Mouse (Mus musculus): ENCODE data around the gene H2afv.

The H2afv gene

GRCm38 (mm10) chr11:6414751-6415550 lies 29.3 kb downstream of the H2afv start, which contains the start of gene Ppia:
Gene Ppia (plus strand): TSS chr11:6415443.
- DNase-seq: no peak

GRCm38 (mm10) chr11:6413264-6413663 lies 31.0 kb downstream of the H2afv start:
- no peak for DNase-seq

GRCm38 (mm10) chr11:6411684-6412083 lies 32.6 kb downstream of the H2afv start:
- DNase-seq: peak; percentile 90

GRCm38 (mm10) chr11:6410755-6411154 lies 33.5 kb downstream of the H2afv start:
- peak; percentile 50 for DNase-seq

GRCm38 (mm10) chr11:6410050-6410602 lies 34.1 kb downstream of the H2afv start:
- DNase-seq: peak; percentile 74

- no peak for DNase-seq
Observed at GRCm38 (mm10) chr11:6407162-6407621, 37.1 kb downstream of the H2afv start.

GRCm38 (mm10) chr11:6406251-6407161 lies 37.7 kb downstream of the H2afv start:
- peak; percentile 62 for DNase-seq

- DNase-seq: peak; percentile 63
Observed at GRCm38 (mm10) chr11:6405591-6406081, 38.6 kb downstream of the H2afv start.

GRCm38 (mm10) chr11:6404699-6405566 lies 39.3 kb downstream of the H2afv start:
- DNase-seq: no peak

GRCm38 (mm10) chr11:6403830-6404405 lies 40.3 kb downstream of the H2afv start:
- DNase-seq: no peak

GRCm38 (mm10) chr11:6402515-6403510 lies 41.4 kb downstream of the H2afv start:
- peak; percentile 96 for DNase-seq

- DNase-seq: no peak
Observed at GRCm38 (mm10) chr11:6398141-6398540, 46.1 kb downstream of the H2afv start.

- DNase-seq: no peak
Observed at GRCm38 (mm10) chr11:6395565-6395964, 48.7 kb downstream of the H2afv start.

- DNase-seq: no peak
Observed at GRCm38 (mm10) chr11:6393866-6394265, 50.4 kb downstream of the H2afv start.

- no peak for DNase-seq
Observed at GRCm38 (mm10) chr11:6392857-6393256, 51.4 kb downstream of the H2afv start.

GRCm38 (mm10) chr11:6391516-6392276 lies 52.5 kb downstream of the H2afv start:
- no peak for DNase-seq

- DNase-seq: no peak
Observed at GRCm38 (mm10) chr11:6390376-6391053, 53.7 kb downstream of the H2afv start.

- DNase-seq: peak; percentile 66
Observed at GRCm38 (mm10) chr11:6389483-6389921, 54.7 kb downstream of the H2afv start.
